ENCODE assay signal across 8 mouse cellular contexts in genomic region chr7:70281381-70281750, GRCm38 (mm10).
DNase-seq lines count a peak whose midpoint lies in the region; ATAC-seq and TF ChIP-seq lines count a peak whose summit lies in the region.

No protein-coding gene starts in this region.

- no peak overlapping the region for H3K9ac ChIP-seq in neural tube, embryonic 11.5 days (ENCODE audit: low read length)
- H3K9ac ChIP-seq in limb, embryonic 13.5 days = peak overlapping the region; percentile 25; the same call in 1 of the 2 replicates
- H3K9ac ChIP-seq in stomach, postnatal 0 days (ENCODE audit: low read length) = no peak overlapping the region

- H3K4me2 ChIP-seq in neural tube, embryonic 11.5 days (ENCODE audit: low read depth) = peak overlapping the region; percentile 31
- peak overlapping the region; percentile 60 for H3K4me2 ChIP-seq in limb, embryonic 13.5 days (replicated peaks)
- H3K4me2 ChIP-seq in stomach, postnatal 0 days (replicated peaks; ENCODE audit: low read depth) = peak overlapping the region; percentile 54; the same call in 1 of the 2 replicates

- H3K9me3 ChIP-seq in neural tube, embryonic 11.5 days (ENCODE audit: control insufficient read depth, low read length) = no peaks in the 10 kb centered on the region
- H3K9me3 ChIP-seq in limb, embryonic 13.5 days = no peaks in the 10 kb centered on the region
- no peaks in the 10 kb centered on the region for H3K9me3 ChIP-seq in stomach, postnatal 0 days (ENCODE audit: control insufficient read depth, low read length)

- no peak for TF ChIP-seq EP300 in stomach, postnatal 0 days (optimal IDR thresholded peaks at IDR 0.05)

- TF ChIP-seq CTCF in stomach, postnatal 0 days (IDR thresholded peaks at IDR 0.05; ENCODE audit: low read depth) = no peak

- peak; percentile 42; the same call in 1 of the 2 replicates for ATAC-seq in neural tube, embryonic 11.5 days (ENCODE audit: insufficient read depth, low FRiP score, low TSS enrichment)
- ATAC-seq in limb, embryonic 13.5 days (ENCODE audit: low FRiP score, low read depth) = no peak
- no peak for ATAC-seq in stomach, postnatal 0 days (ENCODE audit: low FRiP score, low TSS enrichment)

- 0% methylated on average over 22 of the region's 22 CpGs for WGBS in neural tube, embryonic 11.5 days
- 1% methylated on average over 22 of the region's 22 CpGs for WGBS in limb, embryonic 13.5 days
- WGBS in stomach, postnatal 0 days = 45% methylated on average over 22 of the region's 22 CpGs

- peak; percentile 58 for DNase-seq in embryo, embryonic 10.5 days (ENCODE audit: low spot score)
- DNase-seq in embryo, embryonic 10 days (ENCODE audit: low spot score) = no peak
- DNase-seq in neural tube, embryonic 11.5 days (ENCODE audit: low spot score) = no peak
- no peak for DNase-seq in neural tube, embryonic 10.5 days (ENCODE audit: extremely low spot score, low spot score)
- no peak for DNase-seq in stomach, postnatal 0 days (ENCODE audit: low spot score)
- no peak for DNase-seq in thymus, postnatal 14 days
- DNase-seq in left cerebral cortex, adult 8-10 months (ENCODE audit: low spot score in 2 of 2) = no peak

- H3K4me1 ChIP-seq in neural tube, embryonic 11.5 days (ENCODE audit: control insufficient read depth, insufficient read depth, low read length) = peaks cover 8% of the 10 kb centered on the region
- H3K4me1 ChIP-seq in limb, embryonic 13.5 days = peaks cover 19% of the 10 kb centered on the region
- H3K4me1 ChIP-seq in stomach, postnatal 0 days (replicated peaks; ENCODE audit: control insufficient read depth, insufficient read depth) = no peaks in the 10 kb centered on the region

- no peaks in the 10 kb centered on the region for H3K36me3 ChIP-seq in neural tube, embryonic 11.5 days (ENCODE audit: control insufficient read depth, insufficient read depth, low read length)
- H3K36me3 ChIP-seq in limb, embryonic 13.5 days = no peaks in the 10 kb centered on the region
- no peaks in the 10 kb centered on the region for H3K36me3 ChIP-seq in stomach, postnatal 0 days (ENCODE audit: control insufficient read depth, insufficient read depth, low read length)

- H3K27ac ChIP-seq in neural tube, embryonic 11.5 days (ENCODE audit: low read depth, low read length) = no peak overlapping the region
- no peak overlapping the region for H3K27ac ChIP-seq in limb, embryonic 13.5 days
- no peak overlapping the region for H3K27ac ChIP-seq in stomach, postnatal 0 days (replicated peaks)

- H3K27me3 ChIP-seq in neural tube, embryonic 11.5 days (ENCODE audit: control insufficient read depth, insufficient read depth, low read length) = peaks cover 75% of the 10 kb centered on the region
- H3K27me3 ChIP-seq in limb, embryonic 13.5 days = peaks cover 97% of the 10 kb centered on the region
- 0 out of 2 replicates have a peak, but pooled peaks cover 2% of the 10 kb centered on the region for H3K27me3 ChIP-seq in stomach, postnatal 0 days (ENCODE audit: control insufficient read depth, insufficient read depth, low read length)

- peak overlapping the region; percentile 23; the same call in 1 of the 2 replicates for H3K4me3 ChIP-seq in neural tube, embryonic 11.5 days (ENCODE audit: low read depth, low read length)
- H3K4me3 ChIP-seq in limb, embryonic 13.5 days = peak overlapping the region; percentile 35
- H3K4me3 ChIP-seq in stomach, postnatal 0 days (ENCODE audit: low read depth, low read length) = no peak overlapping the region
